Mouse (Mus musculus) hindbrain, embryonic 14.5 days (tissue): ENCODE data around the gene Psg19. TPM values are rescaled to one million over a fixed set of nuclear protein-coding genes. Genes with fewer than 3 reads are reported as not detected.

ENCODE experiments used
- ATAC-seq: fragments of 200-750 bp; cut with Nextera tagmentation; 2 replicates; pipeline ENCODE4 v1.8.0; 2017; ENCODE audit warnings: moderate number of reproducible peaks, mild to moderate bottlenecking, moderate TSS enrichment, moderate library complexity; ENCODE audit not compliant: low FRiP score
- DNase-seq: peaks from one replicate; pipeline ENCODE4 v3.0.0-alpha.2; 2015; ENCODE audit warnings: low spot score
- H3K27ac ChIP-seq: fragments of 300-500 bp; sonication (generic); 2 replicates; pipeline ENCODE4 v1.5.1; 2014; ENCODE audit warnings: mild to moderate bottlenecking, moderate library complexity
- H3K27me3 ChIP-seq: fragments of 300-500 bp; sonication (generic); 2 replicates; pipeline ENCODE4 v1.6.1; 2014; ENCODE audit warnings: mild to moderate bottlenecking, low read length, mixed read lengths; ENCODE audit not compliant: control insufficient read depth, insufficient read depth
- H3K36me3 ChIP-seq: fragments of 300-500 bp; sonication (generic); replicated peaks from 2 replicates; pipeline ENCODE4 v1.6.1; 2014; ENCODE audit not compliant: control insufficient read depth, insufficient read depth
- H3K4me1 ChIP-seq: fragments of 300-500 bp; sonication (generic); replicated peaks from 2 replicates; pipeline ENCODE4 v1.6.1; 2014; ENCODE audit warnings: antibody characterized with exemption, low read length, mixed read lengths; ENCODE audit not compliant: control insufficient read depth, insufficient read depth
- H3K4me2 ChIP-seq: fragments of 300-500 bp; sonication (generic); replicated peaks from 2 replicates; pipeline ENCODE4 v1.6.1; 2014; ENCODE audit warnings: mild to moderate bottlenecking, moderate library complexity
- H3K4me3 ChIP-seq: fragments of 300-500 bp; sonication (generic); replicated peaks from 2 replicates; pipeline ENCODE4 v1.5.1; 2014; ENCODE audit warnings: mild to moderate bottlenecking, low read length
- H3K9ac ChIP-seq: fragments of 300-500 bp; sonication (generic); 2 replicates; pipeline ENCODE4 v1.6.1; 2014
- H3K9me3 ChIP-seq: fragments of 300-500 bp; sonication (generic); 2 replicates; pipeline ENCODE4 v1.6.1; 2016; ENCODE audit warnings: low read length; ENCODE audit not compliant: control insufficient read depth
- WGBS: fragments of 180-500 bp; shearing (Covaris S2); extraction: QIAGEN DNeasy Blood & Tissue Kit; methylation state at CpG from one replicate; pipeline ENCODE4 v1.1.7; 2014; 5-methylcytosine and 5-hydroxymethylcytosine counted together
- polyA plus RNA-seq: library from polyadenylated mRNA; unstranded; fragments of >200 nt; fragmentation: Nextera tagmentation; extraction: Ambion mirVana; gene quantifications from 2 replicates; pipeline ENCODE4 v1.2.1, GENCODE M21; 2014

Psg19 gene
- polyA plus RNA-seq, result not detected in 2 replicates

DNA sequence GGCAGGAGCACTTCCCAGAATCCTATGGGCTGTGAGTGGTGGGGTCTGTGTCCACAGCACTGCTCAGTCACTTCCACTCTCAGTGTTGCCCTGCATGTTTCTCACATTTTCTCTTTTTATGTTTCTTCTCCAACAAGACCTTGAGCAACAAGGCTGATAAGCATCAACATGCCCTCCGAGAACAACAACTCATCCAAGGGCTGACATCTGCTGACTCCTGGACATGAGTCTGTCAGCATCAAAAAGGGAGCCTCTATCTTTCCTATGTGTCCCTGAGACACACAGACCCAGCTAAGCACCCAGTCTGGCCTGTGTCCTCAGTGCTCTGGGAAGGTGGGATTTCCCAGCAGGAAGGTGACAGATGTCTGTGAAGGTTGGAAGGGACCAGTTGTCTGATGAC, at the start of gene Psg19:
Psg19 (minus strand) TSS at position 101 of the 400 bp plus-strand sequence.
- no peaks in the 10 kb centered on the region for H3K4me1 ChIP-seq
- no peak for DNase-seq
- no peaks in the 10 kb centered on the region for H3K27me3 ChIP-seq
- no peaks in the 10 kb centered on the region for H3K9me3 ChIP-seq
- H3K27ac ChIP-seq, result no peak within 1 kb of the TSS
- H3K9ac ChIP-seq, result no peak within 1 kb of the TSS
- ATAC-seq, result no peak
- H3K36me3 ChIP-seq, result no peaks in the 10 kb centered on the region
- no peak within 1 kb of the TSS for H3K4me3 ChIP-seq
- 82% methylated on average over 1 of the region's 1 CpGs for WGBS
- H3K4me2 ChIP-seq, result no peak within 1 kb of the TSS

- no peaks in the 10 kb centered on the region for H3K27me3 ChIP-seq
- H3K9me3 ChIP-seq, result no peaks in the 10 kb centered on the region
- ATAC-seq (no peak), DNase-seq (no peak)
- no peaks in the 10 kb centered on the region for H3K36me3 ChIP-seq
- 58% methylated on average over 5 of the region's 5 CpGs for WGBS
- H3K9ac ChIP-seq, result no peak overlapping the region
- no peak overlapping the region for H3K4me3 ChIP-seq
- H3K4me2 ChIP-seq, result no peak overlapping the region
- no peaks in the 10 kb centered on the region for H3K4me1 ChIP-seq
- H3K27ac ChIP-seq, result no peak overlapping the region
These were observed 46.5 kb upstream of the Psg19 start for GRCm38 (mm10) chr7:18844811-18845210.

- peak overlapping the region; percentile 55 for H3K4me2 ChIP-seq
- no peaks in the 10 kb centered on the region for H3K9me3 ChIP-seq
- DNase-seq, result no peak
- no peak overlapping the region for H3K4me3 ChIP-seq
- 0 out of 2 replicates have a peak overlapping the region, but pooled peaks have one; percentile 1 for H3K9ac ChIP-seq
- H3K36me3 ChIP-seq, result no peaks in the 10 kb centered on the region
- no peaks in the 10 kb centered on the region for H3K27me3 ChIP-seq
- H3K27ac ChIP-seq, result no peak overlapping the region
- ATAC-seq, result no peak
- no peaks in the 10 kb centered on the region for H3K4me1 ChIP-seq
- 53% methylated on average over 1 of the region's 1 CpGs for WGBS
These were observed 42.9 kb upstream of the Psg19 start for GRCm38 (mm10) chr7:18841174-18841567.

GRCm38 (mm10) chr7:18840386-18841173, 42.3 kb upstream of the Psg19 start:
- Histone ChIP-seq H3K27me3 (no peaks in the 10 kb centered on the region), H3K4me3 (peak overlapping the region; percentile 29), H3K4me1 (no peaks in the 10 kb centered on the region), H3K36me3 (no peaks in the 10 kb centered on the region), H3K4me2 (peak overlapping the region; percentile 55), H3K27ac (peak overlapping the region; percentile 65), H3K9me3 (no peaks in the 10 kb centered on the region), H3K9ac (peak overlapping the region; percentile 50)
- peak; percentile 75 for ATAC-seq
- WGBS, result 5% methylated on average over 14 of the region's 17 CpGs
- peak; percentile 25 for DNase-seq

DNA sequence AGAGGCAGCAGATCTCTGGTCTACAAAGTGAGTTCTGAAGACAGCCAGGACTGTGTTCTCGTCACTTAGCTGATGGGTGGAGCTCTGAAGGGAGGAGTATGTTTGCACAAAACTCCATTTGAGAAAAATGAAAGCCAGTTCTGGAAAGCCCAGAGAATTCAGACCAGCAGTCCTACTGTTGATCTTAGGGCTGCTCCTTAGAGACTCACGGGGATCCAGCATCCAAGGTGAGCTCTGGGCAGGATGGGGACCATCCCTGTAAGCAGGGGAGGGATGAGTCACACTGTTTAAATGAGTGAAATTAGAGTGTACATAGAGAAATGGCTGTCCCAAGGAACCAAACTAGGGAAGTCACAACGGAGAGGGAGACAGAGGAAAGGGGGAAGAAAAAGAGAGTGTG, 41.5 kb upstream of the Psg19 start, which contains the start of gene Mill2:
Mill2 (plus strand) TSS at position 102 of the 400 bp plus-strand sequence.
- ATAC-seq, result no peak
- DNase-seq, result no peak
- Histone ChIP-seq H3K9ac (peak within 1 kb of the TSS; percentile 50), H3K4me2 (peak within 1 kb of the TSS; percentile 55), H3K36me3 (no peaks in the 10 kb centered on the region), H3K9me3 (no peaks in the 10 kb centered on the region), H3K27ac (peak within 1 kb of the TSS; percentile 65), H3K4me3 (peak within 1 kb of the TSS; percentile 29), H3K4me1 (no peaks in the 10 kb centered on the region), H3K27me3 (no peaks in the 10 kb centered on the region)
- WGBS, result 25% methylated on average over 3 of the region's 3 CpGs

DNA sequence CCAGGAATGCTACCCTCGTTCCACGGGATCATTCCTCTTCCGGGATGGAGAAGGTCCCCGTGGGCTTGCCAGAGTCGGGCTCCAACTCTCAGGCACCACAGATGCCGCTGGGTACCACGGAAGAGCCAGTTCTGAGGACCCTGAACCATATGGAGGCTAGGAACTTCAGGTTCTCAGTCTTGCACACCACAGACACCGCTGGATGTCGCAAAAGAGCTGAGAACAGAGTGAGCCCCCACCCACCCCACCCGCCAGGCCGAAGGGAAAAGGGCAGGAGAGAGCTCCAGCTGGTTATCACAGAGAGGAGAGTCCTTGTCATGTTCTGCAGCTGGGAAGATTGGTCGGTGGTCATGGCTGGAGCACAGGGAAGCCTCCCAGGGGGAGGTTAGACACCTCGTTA, 34.0 kb upstream of the Psg19 start:
- H3K27me3 ChIP-seq, result no peaks in the 10 kb centered on the region
- H3K4me2 ChIP-seq, result no peak overlapping the region
- no peak for DNase-seq
- no peak for ATAC-seq
- H3K9ac ChIP-seq, result no peak overlapping the region
- H3K4me3 ChIP-seq, result no peak overlapping the region
- no peak overlapping the region for H3K27ac ChIP-seq
- H3K9me3 ChIP-seq, result no peaks in the 10 kb centered on the region
- no peaks in the 10 kb centered on the region for H3K4me1 ChIP-seq
- no peaks in the 10 kb centered on the region for H3K36me3 ChIP-seq
- whole genome bisulfite sequencing, result 48% methylated on average over 13 of the region's 13 CpGs

GRCm38 (mm10) chr7:18829545-18829944, 31.2 kb upstream of the Psg19 start:
- WGBS, result 76% methylated on average over 7 of the region's 7 CpGs

DNA sequence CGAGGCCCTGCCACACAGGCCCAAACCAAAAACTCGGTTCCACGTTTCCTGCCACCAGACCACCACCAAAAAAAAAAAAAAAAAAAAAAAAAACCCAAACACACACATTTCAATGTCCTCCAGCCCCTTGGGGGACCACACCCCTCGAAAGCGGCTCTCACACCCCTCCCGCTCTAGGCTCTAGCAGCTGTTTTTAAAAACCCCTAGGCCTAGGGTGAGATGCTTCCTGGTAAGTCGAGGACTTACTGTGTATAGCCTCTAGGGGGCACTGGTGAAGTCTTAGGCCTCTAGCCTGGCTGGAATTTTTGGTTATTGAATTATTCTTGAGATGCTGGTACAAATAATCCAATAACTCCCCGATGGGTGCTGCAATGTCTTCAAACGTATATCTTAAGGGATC, 30.3 kb upstream of the Psg19 start:
- WGBS, result 62% methylated on average over 9 of the region's 9 CpGs
- H3K4me1 ChIP-seq, result no peaks in the 10 kb centered on the region
- ATAC-seq (no peak), DNase-seq (no peak)
- no peaks in the 10 kb centered on the region for H3K9me3 ChIP-seq
- H3K4me3 ChIP-seq, result no peak overlapping the region
- H3K4me2 ChIP-seq, result no peak overlapping the region
- no peaks in the 10 kb centered on the region for H3K36me3 ChIP-seq
- H3K27ac ChIP-seq, result no peak overlapping the region
- no peaks in the 10 kb centered on the region for H3K27me3 ChIP-seq
- H3K9ac ChIP-seq, result no peak overlapping the region

More at GRCm38 (mm10) chr7:18829545-18829944, 31.2 kb upstream of the Psg19 start:
- Histone ChIP-seq H3K27ac (no peak overlapping the region), H3K4me2 (no peak overlapping the region), H3K9ac (no peak overlapping the region), H3K4me1 (no peaks in the 10 kb centered on the region), H3K36me3 (no peaks in the 10 kb centered on the region), H3K9me3 (no peaks in the 10 kb centered on the region), H3K4me3 (no peak overlapping the region), H3K27me3 (no peaks in the 10 kb centered on the region)
- ATAC-seq (no peak), DNase-seq (no peak)

GRCm38 (mm10) chr7:18827792-18828546, 29.6 kb upstream of the Psg19 start:
- no peaks in the 10 kb centered on the region for H3K4me1 ChIP-seq
- no peak overlapping the region for H3K9ac ChIP-seq
- H3K4me3 ChIP-seq, result no peak overlapping the region
- no peaks in the 10 kb centered on the region for H3K9me3 ChIP-seq
- ATAC-seq (no peak), DNase-seq (no peak)
- no peaks in the 10 kb centered on the region for H3K27me3 ChIP-seq
- no peak overlapping the region for H3K27ac ChIP-seq
- no peak overlapping the region for H3K4me2 ChIP-seq
- 57% methylated on average over 26 of the region's 26 CpGs for WGBS
- H3K36me3 ChIP-seq, result no peaks in the 10 kb centered on the region
